Mouse (Mus musculus) liver, adult 2 months (tissue): ENCODE results near the gene Sh3bp4. TPM values are rescaled to one million over a fixed set of nuclear protein-coding genes. Genes with fewer than 3 reads are reported as not detected.

Experiments
- DNase-seq: peaks from one replicate; pipeline ENCODE4 v3.0.0-alpha.2; 2011; ENCODE audit warnings: low read depth, low spot score; ENCODE audit errors: extremely low read depth
- H3K27ac ChIP-seq: fragments of 200-500 bp; replicated peaks from 2 replicates; pipeline ENCODE4 v1.5.1; 2012; ENCODE audit warnings: low read depth, mild to moderate bottlenecking, control low read depth, inconsistent platforms, low read length; ENCODE audit not compliant: insufficient read depth
- H3K27me3 ChIP-seq: fragments of 200-500 bp; 2 replicates; pipeline ENCODE4 v1.6.1; 2012; ENCODE audit warnings: mild to moderate bottlenecking, moderate library complexity, low read length, inconsistent platforms; ENCODE audit not compliant: control insufficient read depth, insufficient read depth
- H3K36me3 ChIP-seq: fragments of 200-500 bp; 2 replicates; pipeline ENCODE4 v1.6.1; 2012; ENCODE audit warnings: low read length, inconsistent platforms; ENCODE audit not compliant: control insufficient read depth, insufficient read depth
- H3K4me1 ChIP-seq: fragments of 200-500 bp; 2 replicates; pipeline ENCODE4 v1.6.1; 2011; ENCODE audit warnings: low read length; ENCODE audit not compliant: control insufficient read depth, insufficient read depth
- H3K4me3 ChIP-seq: fragments of 200-500 bp; 2 replicates; pipeline ENCODE4 v1.5.1; 2011; ENCODE audit warnings: low read depth, mild to moderate bottlenecking, control low read depth, low read length, moderate library complexity; ENCODE audit not compliant: insufficient read depth
- H3K79me2 ChIP-seq: fragments of 200-500 bp; 2 replicates; pipeline ENCODE4 v1.6.1; 2012; ENCODE audit warnings: inconsistent platforms, mild to moderate bottlenecking, low read length, moderate library complexity; ENCODE audit not compliant: control insufficient read depth, insufficient read depth
- H3K9ac ChIP-seq: fragments of 200-500 bp; 2 replicates; pipeline ENCODE4 v1.6.1; 2012; ENCODE audit warnings: low read depth, mild to moderate bottlenecking, control low read depth, inconsistent platforms, low read length
- CTCF ChIP-seq: fragments of 200-500 bp; IDR thresholded peaks from 2 replicates; pipeline ENCODE4 v1.5.1; 2011; ENCODE audit warnings: low read depth, low read length, control low read depth
- POLR2A ChIP-seq: fragments of 200-500 bp; IDR thresholded peaks from 2 replicates; pipeline ENCODE4 v1.6.1; 2011; ENCODE audit warnings: low read length, control low read depth; ENCODE audit not compliant: insufficient read depth; ENCODE audit errors: extremely low read depth
- WGBS: fragments of 180-500 bp; shearing (Covaris S2); methylation state at CpG from one replicate; pipeline ENCODE4 v1.1.7; 2018; 5-methylcytosine and 5-hydroxymethylcytosine counted together
- polyA plus RNA-seq: library from polyadenylated mRNA; depleted of rRNA; stranded (reverse); fragments of >200 nt; gene quantifications from 2 replicates; pipeline ENCODE4 v1.2.3, GENCODE M21; 2012; rRNA removed
- total RNA-seq: library from RNA; depleted of rRNA; stranded (reverse); fragments of >200 nt; gene quantifications from 2 replicates; pipeline ENCODE4 v1.2.3, GENCODE M21; 2014; rRNA removed

Gene Sh3bp4
- total RNA-seq: 0.46 and 0.67 TPM in 2 replicates
- 0.34 and 0.45 TPM in 2 replicates for polyA plus RNA-seq

- Histone ChIP-seq H3K36me3 (no peaks in the 10 kb centered on the region), H3K79me2 (no peaks in the 10 kb centered on the region), H3K4me1 (0 out of 2 replicates have a peak, but pooled peaks cover 1% of the 10 kb centered on the region), H3K27ac (peak within 1 kb of the TSS; percentile 26; the same call in 1 of the 2 replicates), H3K4me3 (peak within 1 kb of the TSS; percentile 85), H3K27me3 (no peaks in the 10 kb centered on the region), H3K9ac (peak within 1 kb of the TSS; percentile 89)
- peak; percentile 96 for DNase-seq
- under 1% methylated on average over 63 of the region's 63 CpGs for WGBS
- TF ChIP-seq POLR2A: no peak
- TF ChIP-seq CTCF: 0 out of 2 replicates have a peak, but pooled peaks have one; percentile 0
Measured at GRCm38 (mm10) chr1:89070103-89070700, at the start of gene Sh3bp4. TSS of gene Sh3bp4 (plus strand) at chr1:89070415.

- no peaks in the 10 kb centered on the region for H3K79me2 ChIP-seq
- no peak for DNase-seq
- no peaks in the 10 kb centered on the region for H3K27me3 ChIP-seq
- no peak overlapping the region for H3K27ac ChIP-seq
- H3K36me3 ChIP-seq: no peaks in the 10 kb centered on the region
- TF ChIP-seq CTCF: no peak
- TF ChIP-seq POLR2A: no peak
- peaks cover 12% of the 10 kb centered on the region; the same call in 1 of the 2 replicates for H3K4me1 ChIP-seq
- no peak overlapping the region for H3K4me3 ChIP-seq
- 88% methylated on average over 7 of the region's 7 CpGs for WGBS
- H3K9ac ChIP-seq: no peak overlapping the region
Measured at GRCm38 (mm10) chr1:89022997-89023396, 47.2 kb upstream of the Sh3bp4 start.

GRCm38 (mm10) chr1:89024696-89025612, 45.3 kb upstream of the Sh3bp4 start:
- peaks cover 12% of the 10 kb centered on the region; the same call in 1 of the 2 replicates for H3K4me1 ChIP-seq
- no peak overlapping the region for H3K27ac ChIP-seq

GRCm38 (mm10) chr1:89026040-89026439, 44.2 kb upstream of the Sh3bp4 start:
- 28% methylated on average over 1 of the region's 1 CpGs for WGBS
- no peak overlapping the region for H3K9ac ChIP-seq
- DNase-seq: peak; percentile 94
- peak overlapping the region; percentile 79 for H3K27ac ChIP-seq
- H3K4me3 ChIP-seq: no peak overlapping the region
- H3K79me2 ChIP-seq: no peaks in the 10 kb centered on the region
- peaks cover 12% of the 10 kb centered on the region; the same call in 1 of the 2 replicates for H3K4me1 ChIP-seq
- H3K36me3 ChIP-seq: no peaks in the 10 kb centered on the region
- no peaks in the 10 kb centered on the region for H3K27me3 ChIP-seq
- TF ChIP-seq CTCF (no peak), POLR2A (no peak)

More at GRCm38 (mm10) chr1:89024696-89025612, 45.3 kb upstream of the Sh3bp4 start:
- H3K4me3 ChIP-seq: no peak overlapping the region
- H3K27me3 ChIP-seq: no peaks in the 10 kb centered on the region
- DNase-seq: no peak
- H3K36me3 ChIP-seq: no peaks in the 10 kb centered on the region
- no peak for TF ChIP-seq CTCF
- no peak for TF ChIP-seq POLR2A
- no peaks in the 10 kb centered on the region for H3K79me2 ChIP-seq
- 81% methylated on average over 9 of the region's 9 CpGs for WGBS
- H3K9ac ChIP-seq: no peak overlapping the region

GRCm38 (mm10) chr1:89029136-89029927, 40.9 kb upstream of the Sh3bp4 start:
- Histone ChIP-seq H3K79me2 (no peaks in the 10 kb centered on the region), H3K27me3 (no peaks in the 10 kb centered on the region), H3K36me3 (no peaks in the 10 kb centered on the region), H3K9ac (no peak overlapping the region), H3K4me1 (peaks cover 12% of the 10 kb centered on the region; the same call in 1 of the 2 replicates), H3K27ac (no peak overlapping the region), H3K4me3 (no peak overlapping the region)
- no peak for TF ChIP-seq CTCF
- TF ChIP-seq POLR2A: no peak
- no peak for DNase-seq
- WGBS: 86% methylated on average over 11 of the region's 11 CpGs
